Mouse (Mus musculus) liver, embryonic 15.5 days (tissue): Measurements from ENCODE around the gene Ppat. TPM values are rescaled to one million over a fixed set of nuclear protein-coding genes. Genes with fewer than 3 reads are reported as not detected.

Source experiments
- ATAC-seq: fragments of 200-750 bp; cut with Nextera tagmentation; 2 replicates; pipeline ENCODE4 v1.8.0; 2017; ENCODE audit warnings: moderate number of reproducible peaks, mild to moderate bottlenecking, moderate library complexity; ENCODE audit not compliant: insufficient read depth
- H3K27ac ChIP-seq: fragments of 300-500 bp; sonication (generic); replicated peaks from 2 replicates; pipeline ENCODE4 v1.5.1; 2015; ENCODE audit warnings: mild to moderate bottlenecking, inconsistent platforms
- H3K27me3 ChIP-seq: fragments of 300-500 bp; sonication (generic); 2 replicates; pipeline ENCODE4 v1.6.1; 2015; ENCODE audit warnings: mild to moderate bottlenecking, inconsistent platforms
- H3K36me3 ChIP-seq: fragments of 300-500 bp; sonication (generic); replicated peaks from 2 replicates; pipeline ENCODE4 v1.6.1; 2015; ENCODE audit warnings: moderate library complexity, mild to moderate bottlenecking, inconsistent platforms
- H3K4me1 ChIP-seq: fragments of 300-500 bp; sonication (generic); replicated peaks from 2 replicates; pipeline ENCODE4 v1.6.1; 2015; ENCODE audit warnings: inconsistent platforms
- H3K4me2 ChIP-seq: fragments of 300-500 bp; sonication (generic); 2 replicates; pipeline ENCODE4 v1.6.1; 2015; ENCODE audit warnings: moderate library complexity, mild to moderate bottlenecking, inconsistent platforms
- H3K4me3 ChIP-seq: fragments of 300-500 bp; sonication (generic); replicated peaks from 2 replicates; pipeline ENCODE4 v1.5.1; 2015; ENCODE audit warnings: mild to moderate bottlenecking, inconsistent platforms
- H3K9ac ChIP-seq: fragments of 300-500 bp; sonication (generic); 2 replicates; pipeline ENCODE4 v1.6.1; 2015; ENCODE audit warnings: moderate library complexity, mild to moderate bottlenecking, inconsistent platforms
- H3K9me3 ChIP-seq: fragments of 300-500 bp; sonication (generic); replicated peaks from 2 replicates; pipeline ENCODE4 v1.6.1; 2016; ENCODE audit warnings: inconsistent platforms
- WGBS: fragments of 180-500 bp; shearing (Covaris S2); methylation state at CpG from one replicate; pipeline ENCODE4 v1.1.7; 2015; ENCODE audit warnings: mixed read lengths; ENCODE audit not compliant: insufficient replicate concordance; 5-methylcytosine and 5-hydroxymethylcytosine counted together
- polyA plus RNA-seq: library from polyadenylated mRNA; unstranded; fragments of >200 nt; fragmentation: Nextera tagmentation; extraction: Ambion mirVana; gene quantifications from 2 replicates; pipeline ENCODE4 v1.2.1, GENCODE M21; 2015

The Ppat gene
- polyA plus RNA-seq, 1 experiment from 2014 or later: 23.1 TPM

DNA sequence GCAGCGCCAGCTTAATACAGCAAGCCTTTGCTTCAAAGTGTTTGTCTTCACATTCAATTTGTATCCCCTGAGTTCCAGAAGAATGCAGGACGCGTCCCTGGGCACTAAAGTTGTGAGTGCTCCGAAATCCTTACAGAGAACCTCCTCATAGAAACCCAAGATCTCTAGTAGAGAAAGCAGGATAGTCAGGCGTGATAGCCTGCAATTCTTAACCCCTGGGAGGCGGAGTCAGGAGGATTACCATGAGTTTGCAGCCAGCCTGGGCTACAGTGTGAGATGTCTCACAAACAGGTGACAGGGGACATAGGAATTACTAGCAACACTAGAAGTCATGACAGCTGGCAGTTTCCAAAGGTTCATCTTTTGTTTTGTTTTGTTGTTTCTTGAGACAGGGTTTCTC lies 81.8 kb downstream of the Ppat start:
- no peak for ATAC-seq

DNA sequence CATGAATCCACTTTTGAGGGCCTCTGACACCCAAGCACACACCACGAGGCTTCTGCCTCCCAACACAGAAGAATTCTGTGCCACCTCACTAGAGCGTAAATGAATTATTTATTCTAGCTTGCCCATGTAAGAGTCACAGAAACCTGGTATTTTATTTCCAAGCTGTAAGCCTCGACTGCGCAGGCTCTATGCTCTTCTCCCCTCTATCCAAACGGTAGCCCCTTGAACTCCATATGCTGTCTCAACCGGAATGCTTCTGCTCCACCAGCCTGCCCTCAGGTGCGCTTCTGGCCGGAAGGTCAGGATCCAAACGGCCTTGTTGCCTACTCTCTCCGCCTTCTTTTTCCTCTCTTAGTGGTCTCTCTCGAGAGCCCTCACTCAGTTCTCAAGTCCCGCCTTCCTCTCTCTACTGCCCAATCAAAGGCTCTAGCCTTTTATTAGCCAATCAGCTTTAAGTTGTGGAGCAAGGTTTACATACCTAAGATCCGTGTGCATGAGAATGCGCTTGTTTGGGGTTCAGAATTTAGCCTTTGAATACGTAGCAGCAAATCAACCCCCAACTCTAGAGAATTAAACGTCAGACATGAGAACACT lies 82.6 kb downstream of the Ppat start:
- Histone ChIP-seq H3K27me3 (no peaks in the 10 kb centered on the region), H3K27ac (no peak overlapping the region), H3K4me1 (0 out of 2 replicates have a peak, but pooled peaks cover 6% of the 10 kb centered on the region), H3K4me2 (peak overlapping the region; percentile 63), H3K36me3 (peaks cover 14% of the 10 kb centered on the region), H3K4me3 (peak overlapping the region; percentile 44), H3K9ac (peak overlapping the region; percentile 7; the same call in 1 of the 2 replicates), H3K9me3 (no peaks in the 10 kb centered on the region)
- 35% methylated on average over 16 of the region's 16 CpGs for WGBS
- peak; percentile 57 for ATAC-seq

More for the DNA sequence above, 81.8 kb downstream of the Ppat start:
- Histone ChIP-seq H3K36me3 (peaks cover 19% of the 10 kb centered on the region), H3K9ac (no peak overlapping the region), H3K9me3 (no peaks in the 10 kb centered on the region), H3K4me3 (peak overlapping the region; percentile 44), H3K27me3 (no peaks in the 10 kb centered on the region), H3K4me2 (peak overlapping the region; percentile 63), H3K4me1 (0 out of 2 replicates have a peak, but pooled peaks cover 6% of the 10 kb centered on the region), H3K27ac (no peak overlapping the region)
- WGBS: 44% methylated on average over 6 of the region's 6 CpGs

DNA sequence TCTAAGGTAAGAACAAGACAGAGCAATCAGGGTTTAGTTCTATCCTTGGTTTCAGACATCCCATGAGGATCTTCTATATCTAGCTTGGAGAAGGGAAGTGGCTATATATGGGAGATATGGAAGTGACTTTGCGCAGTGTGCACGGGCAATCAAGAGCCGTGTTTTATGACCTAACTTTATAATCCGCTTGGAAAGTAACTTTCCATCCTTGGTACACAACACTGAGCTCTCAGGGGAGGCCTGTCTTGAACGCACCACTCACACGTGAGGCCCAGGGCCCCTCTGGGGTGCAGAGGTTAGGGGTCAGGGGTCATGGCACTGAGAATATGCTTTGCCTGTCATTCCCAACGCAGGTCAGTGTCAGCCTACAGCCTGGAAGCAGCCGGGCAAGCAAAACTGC lies 84.6 kb downstream of the Ppat start:
- Histone ChIP-seq H3K9me3 (no peaks in the 10 kb centered on the region), H3K27ac (no peak overlapping the region), H3K27me3 (no peaks in the 10 kb centered on the region), H3K9ac (no peak overlapping the region), H3K36me3 (peaks cover 10% of the 10 kb centered on the region), H3K4me2 (no peak overlapping the region), H3K4me3 (no peak overlapping the region), H3K4me1 (0 out of 2 replicates have a peak, but pooled peaks cover 6% of the 10 kb centered on the region)
- WGBS: 79% methylated on average over 8 of the region's 8 CpGs
- no peak for ATAC-seq

Other genes starting within 250 kb of the Ppat start
- gene Aasdh, start 46.1 kb downstream of the Ppat start, polyA plus RNA-seq: 5.0 and 5.3 TPM in 2 replicates
- gene Paics, start 271 bp downstream of the Ppat start, polyA plus RNA-seq: 157 and 158 TPM in 2 replicates
- 40.0 and 41.3 TPM in 2 replicates for gene Srp72, start 23.1 kb upstream of the Ppat start, polyA plus RNA-seq
- 0.38 TPM in 1 of 2 replicates, not detected in the other for gene Arl9, start 52.5 kb upstream of the Ppat start, polyA plus RNA-seq
- gene Thegl, start 64.4 kb upstream of the Ppat start, polyA plus RNA-seq: 0.16 and 0.32 TPM in 2 replicates
- gene Hopx, start 163.5 kb upstream of the Ppat start, polyA plus RNA-seq: 0.13 and 0.28 TPM in 2 replicates